Mouse (Mus musculus) testis, adult 2 months (tissue): ENCODE data around the gene Get4. TPM values are rescaled to one million over a fixed set of nuclear protein-coding genes. Genes with fewer than 3 reads are reported as not detected.
A peak's percentile ranks its signal among the peaks of the same experiment; 100 is the strongest.

ENCODE experiments used
- H3K27ac ChIP-seq: fragments of 200-500 bp; 2 replicates; pipeline ENCODE4 v1.5.1; 2012; ENCODE audit warnings: low read depth, low read length; ENCODE audit not compliant: control insufficient read depth, insufficient read depth
- H3K27me3 ChIP-seq: fragments of 200-500 bp; 2 replicates; pipeline ENCODE4 v1.6.1; 2012; ENCODE audit warnings: mild to moderate bottlenecking, low read length, moderate library complexity; ENCODE audit not compliant: control insufficient read depth, insufficient read depth
- H3K36me3 ChIP-seq: fragments of 200-500 bp; 2 replicates; pipeline ENCODE4 v1.6.1; 2012; ENCODE audit warnings: mild to moderate bottlenecking, low read length; ENCODE audit not compliant: control insufficient read depth, insufficient read depth
- H3K4me1 ChIP-seq: fragments of 200-500 bp; 2 replicates; pipeline ENCODE4 v1.6.1; 2012; ENCODE audit warnings: low read length; ENCODE audit not compliant: control insufficient read depth, insufficient read depth
- H3K4me3 ChIP-seq: fragments of 200-500 bp; 2 replicates; pipeline ENCODE4 v1.5.1; 2012; ENCODE audit warnings: low read depth, mild to moderate bottlenecking, low read length, moderate library complexity, mixed read lengths; ENCODE audit not compliant: control insufficient read depth
- CTCF ChIP-seq: fragments of 200-500 bp; IDR thresholded peaks from 2 replicates; pipeline ENCODE4 v1.5.1; 2012; ENCODE audit warnings: low read depth, mild to moderate bottlenecking, inconsistent platforms, low read length, moderate library complexity; ENCODE audit not compliant: control insufficient read depth, insufficient read depth, insufficient replicate concordance
- POLR2A ChIP-seq: fragments of 200-500 bp; IDR thresholded peaks from 2 replicates; pipeline ENCODE4 v1.6.1; 2012; ENCODE audit warnings: low read depth, mild to moderate bottlenecking, inconsistent platforms, low read length, moderate library complexity; ENCODE audit not compliant: control insufficient read depth
- polyA plus RNA-seq: library from polyadenylated mRNA; depleted of rRNA; stranded (reverse); fragments of >200 nt; gene quantifications from 2 replicates; pipeline ENCODE4 v1.2.3, GENCODE M21; 2012

Get4 gene
- polyA plus RNA-seq, 1 experiment, result 117 TPM

DNA sequence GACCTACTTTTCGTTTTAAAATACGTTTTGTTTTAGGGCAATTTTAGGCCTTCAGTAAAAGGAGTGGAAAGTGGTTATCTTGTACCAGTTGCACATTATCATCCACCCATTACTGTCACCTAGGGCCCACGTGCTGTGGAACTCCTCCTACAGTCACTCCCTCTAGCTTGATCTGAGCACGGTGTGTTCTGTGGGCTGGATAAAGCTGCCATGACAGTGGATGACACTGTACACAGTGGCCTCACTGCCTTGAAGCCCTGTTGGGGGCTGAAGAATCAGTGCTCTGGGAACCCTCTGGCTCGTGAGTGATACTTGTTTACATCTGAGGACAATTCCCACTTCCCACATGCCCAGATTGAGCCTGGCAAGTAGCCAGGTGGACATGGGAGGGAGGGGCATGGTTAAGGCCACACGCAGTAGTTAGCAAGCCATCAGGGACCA lies 1.2 kb downstream of the Get4 start:
- H3K27me3 ChIP-seq, result no peaks in the 10 kb centered on the region
- peaks cover 18% of the 10 kb centered on the region for H3K4me1 ChIP-seq
- peak overlapping the region; percentile 98 for H3K27ac ChIP-seq
- H3K4me3 ChIP-seq, result peak overlapping the region; percentile 97
- no peaks in the 10 kb centered on the region for H3K36me3 ChIP-seq
- no peak for TF ChIP-seq CTCF
- TF ChIP-seq POLR2A, result peak; percentile 54; the same call in 1 of the 2 replicates

DNA sequence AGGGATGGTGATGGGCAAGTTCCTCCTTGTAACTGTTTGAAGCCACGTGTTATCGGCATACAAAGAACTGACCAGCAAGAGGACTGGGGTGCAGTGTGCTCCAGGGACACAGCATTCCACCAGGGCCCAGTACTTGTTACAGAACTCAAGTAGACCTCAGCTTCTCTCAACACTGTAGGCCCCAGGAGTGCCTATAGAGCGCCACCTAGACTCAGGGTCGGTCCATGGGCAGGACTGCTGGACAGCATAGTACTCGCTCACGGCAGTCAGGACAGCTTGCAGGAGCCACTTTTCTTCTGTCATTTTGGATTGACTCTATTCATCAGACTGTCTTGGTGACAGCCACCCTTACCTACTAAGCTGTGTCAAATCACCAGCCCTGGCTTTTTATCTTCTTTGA lies 2.8 kb downstream of the Get4 start:
- TF ChIP-seq CTCF (peak; percentile 1; the same call in 1 of the 2 replicates), POLR2A (no peak)
- H3K4me1 ChIP-seq, result peaks cover 18% of the 10 kb centered on the region
- no peaks in the 10 kb centered on the region for H3K27me3 ChIP-seq

DNA sequence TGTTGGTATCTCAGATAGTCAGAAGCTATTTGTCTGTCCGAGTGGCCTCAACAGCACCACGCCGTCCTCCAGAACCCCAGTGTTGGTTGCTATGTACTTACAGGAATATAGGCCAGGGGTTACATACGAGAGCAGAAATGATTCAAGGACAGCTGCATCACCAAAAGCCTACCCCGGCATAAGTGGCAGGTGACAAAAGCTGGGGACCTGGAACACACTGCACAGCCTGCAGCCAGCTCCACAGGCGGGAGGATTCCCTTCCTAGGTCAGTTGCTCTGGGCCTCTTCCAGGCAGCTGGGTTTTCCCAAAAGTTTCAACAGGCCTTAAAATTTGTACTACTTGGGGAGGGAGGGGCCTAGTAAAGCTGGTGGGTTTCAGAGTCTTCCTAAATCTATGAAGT lies 3.7 kb downstream of the Get4 start:
- Histone ChIP-seq H3K27me3 (no peaks in the 10 kb centered on the region), H3K4me1 (peaks cover 18% of the 10 kb centered on the region), H3K27ac (peak overlapping the region; percentile 39; the same call in 1 of the 2 replicates), H3K36me3 (no peaks in the 10 kb centered on the region), H3K4me3 (no peak overlapping the region)
- no peak for TF ChIP-seq CTCF

More for the DNA sequence above, 2.8 kb downstream of the Get4 start:
- Histone ChIP-seq H3K36me3 (no peaks in the 10 kb centered on the region), H3K4me3 (no peak overlapping the region), H3K27ac (no peak overlapping the region)

DNA sequence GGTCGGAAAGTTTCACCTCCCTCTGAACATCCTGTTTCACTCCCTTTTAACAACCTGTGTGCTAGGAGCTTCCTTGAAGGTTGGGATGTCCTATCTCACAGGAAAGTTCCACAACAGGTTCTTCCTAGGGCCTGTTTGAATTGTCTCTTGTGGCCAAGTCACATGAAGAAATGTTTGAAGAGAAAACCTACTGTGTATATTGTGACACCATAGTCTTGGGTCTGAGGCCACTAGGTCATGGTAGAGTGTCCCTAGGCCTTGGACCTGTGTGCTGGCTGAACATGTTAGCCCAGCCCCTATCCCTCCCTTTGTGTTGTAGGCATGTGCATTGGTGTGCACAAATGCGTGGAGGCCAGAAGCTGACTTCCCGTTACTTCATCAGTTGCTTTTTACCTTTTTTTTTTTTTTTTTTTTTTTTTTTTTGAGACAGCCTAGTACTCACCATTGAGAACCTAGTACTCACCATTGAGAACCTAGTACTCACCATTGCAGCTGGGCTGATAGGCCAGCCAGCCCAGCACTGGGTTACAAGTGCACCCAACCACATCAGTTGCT lies 4.2 kb downstream of the Get4 start:
- TF ChIP-seq CTCF, result no peak
- no peak for TF ChIP-seq POLR2A
- no peaks in the 10 kb centered on the region for H3K27me3 ChIP-seq
- no peak overlapping the region for H3K4me3 ChIP-seq
- H3K36me3 ChIP-seq, result no peaks in the 10 kb centered on the region
- H3K27ac ChIP-seq, result peak overlapping the region; percentile 54
- H3K4me1 ChIP-seq, result peaks cover 18% of the 10 kb centered on the region

DNA sequence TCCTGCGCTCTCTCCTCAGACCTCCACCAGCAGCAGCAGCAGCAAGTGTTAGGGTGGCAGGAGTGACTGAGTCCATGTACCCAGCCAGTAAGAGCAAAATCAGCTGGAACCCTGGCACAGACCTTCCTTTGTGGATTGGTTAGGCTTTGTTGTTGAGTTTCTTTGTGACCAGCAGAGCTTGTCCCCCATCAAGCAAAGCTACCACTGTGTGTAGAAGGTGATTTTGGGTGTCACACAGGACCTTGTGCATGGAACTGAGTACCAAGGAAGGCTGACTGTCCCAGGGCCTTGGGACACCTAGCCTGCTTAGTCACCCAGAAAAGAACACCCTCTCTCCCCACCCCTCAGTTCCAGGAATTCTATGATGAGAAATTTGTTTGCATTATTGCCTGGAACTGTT lies 5.1 kb downstream of the Get4 start:
- Histone ChIP-seq H3K27me3 (no peaks in the 10 kb centered on the region), H3K4me1 (peaks cover 15% of the 10 kb centered on the region), H3K27ac (peak overlapping the region; percentile 54), H3K4me3 (no peak overlapping the region), H3K36me3 (no peaks in the 10 kb centered on the region)
- no peak for TF ChIP-seq POLR2A
- TF ChIP-seq CTCF, result no peak

DNA sequence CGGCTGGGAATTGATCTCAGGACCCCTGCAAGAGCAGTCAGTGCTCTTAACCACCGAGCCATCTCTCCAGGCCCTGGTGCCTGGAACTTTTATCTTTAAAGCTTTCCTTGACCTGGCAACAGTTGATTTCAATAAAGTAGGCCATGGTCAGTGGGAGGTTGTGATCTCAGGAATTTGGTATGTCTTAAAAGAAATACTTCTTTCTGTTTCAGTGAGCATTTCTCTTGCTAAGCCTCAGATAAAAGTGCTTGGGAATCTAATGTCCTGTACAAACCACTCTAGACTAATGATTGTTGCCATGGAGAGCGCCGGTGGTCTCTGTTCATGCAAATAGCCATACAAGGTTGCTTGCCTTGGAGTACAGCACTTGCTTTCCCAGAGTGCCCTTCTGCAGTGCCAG lies 5.7 kb downstream of the Get4 start:
- Histone ChIP-seq H3K36me3 (no peaks in the 10 kb centered on the region), H3K4me3 (no peak overlapping the region), H3K4me1 (peaks cover 15% of the 10 kb centered on the region), H3K27me3 (no peaks in the 10 kb centered on the region), H3K27ac (peak overlapping the region; percentile 76)
- TF ChIP-seq CTCF (no peak), POLR2A (no peak)

DNA sequence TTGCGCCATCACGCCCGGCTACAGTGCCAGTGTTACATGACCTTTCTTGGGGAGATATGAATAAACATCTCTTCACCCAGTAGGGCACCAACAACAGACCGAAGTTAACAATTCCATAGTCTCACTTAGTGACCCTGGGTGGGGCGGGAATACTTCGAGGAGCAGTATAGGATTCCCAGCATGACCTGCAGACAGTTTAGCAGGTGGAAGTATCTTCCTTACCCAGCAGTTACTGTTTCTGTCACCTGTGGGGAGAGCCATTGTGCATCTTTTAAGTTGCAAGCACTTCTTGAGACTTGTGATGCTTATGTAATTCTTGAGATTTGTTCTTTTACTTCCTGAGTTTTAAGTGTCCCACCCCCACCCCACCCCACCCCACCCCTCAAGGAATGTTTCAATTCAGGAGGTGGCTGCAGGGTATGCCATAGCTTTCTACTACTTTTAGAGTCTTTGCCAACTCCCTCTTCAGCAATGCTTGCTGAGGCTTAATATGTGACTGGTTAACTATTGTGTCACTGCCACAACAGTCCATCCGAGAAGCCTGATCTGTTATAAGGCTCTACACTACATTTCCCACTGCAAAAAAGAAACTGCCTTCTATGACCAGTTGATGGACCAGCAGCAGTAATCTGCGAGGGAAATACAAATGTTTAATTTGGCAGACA lies 6.4 kb downstream of the Get4 start:
- H3K27me3 ChIP-seq, result no peaks in the 10 kb centered on the region
- H3K27ac ChIP-seq, result peak overlapping the region; percentile 76

More for the DNA sequence above, 6.4 kb downstream of the Get4 start:
- Histone ChIP-seq H3K4me1 (peaks cover 12% of the 10 kb centered on the region), H3K4me3 (no peak overlapping the region), H3K36me3 (no peaks in the 10 kb centered on the region; the same call in 1 of the 2 replicates)
- TF ChIP-seq POLR2A (no peak), CTCF (no peak)
